Mouse (Mus musculus): ENCODE measurements around the gene Ifitm1. TPM values are rescaled to one million over a fixed set of nuclear protein-coding genes. Genes with fewer than 3 reads are reported as not detected.
"Not testable (repeated sequence)": the region's sequence is repeated elsewhere in the genome, so short reads cannot be mapped to it uniquely, and the experiment has no call there.

Gene Ifitm1
- polyA plus RNA-seq, 1 experiment from 2014 or later: 11.7 TPM

GRCm38 (mm10) chr7:141003248-141004010 is 36.4 kb downstream of the Ifitm1 start:
- H3K4me2 ChIP-seq: no peak overlapping the region
- 62% methylated on average over 5 of the region's 5 CpGs for WGBS
- no peaks in the 10 kb centered on the region for H3K36me3 ChIP-seq

GRCm38 (mm10) chr7:141006446-141006845 is 39.4 kb downstream of the Ifitm1 start:
- H3K9ac ChIP-seq: no peak overlapping the region
- no peak overlapping the region for H3K27ac ChIP-seq
- ATAC-seq (replicated peaks; ENCODE audit: insufficient number of reproducible peaks, insufficient read depth, low FRiP score, low read depth): no peak
- no peaks in the 10 kb centered on the region for H3K27me3 ChIP-seq
- no peak overlapping the region for H3K4me3 ChIP-seq
- no peak overlapping the region for H3K4me2 ChIP-seq
- WGBS: 80% methylated on average over 6 of the region's 6 CpGs
- peaks cover 23% of the 10 kb centered on the region for H3K4me1 ChIP-seq (replicated peaks)
- H3K36me3 ChIP-seq: no peaks in the 10 kb centered on the region
- H3K9me3 ChIP-seq (replicated peaks): no peaks in the 10 kb centered on the region

More at GRCm38 (mm10) chr7:141003248-141004010, 36.4 kb downstream of the Ifitm1 start:
- Histone ChIP-seq H3K4me3 (no peak overlapping the region), H3K9me3 (replicated peaks) (no peaks in the 10 kb centered on the region), H3K27ac (no peak overlapping the region), H3K9ac (no peak overlapping the region), H3K27me3 (no peaks in the 10 kb centered on the region), H3K4me1 (replicated peaks) (peaks cover 2% of the 10 kb centered on the region; the same call in 1 of the 2 replicates)
- ATAC-seq (replicated peaks; ENCODE audit: insufficient number of reproducible peaks, insufficient read depth, low FRiP score, low read depth): no peak

GRCm38 (mm10) chr7:141006914-141007313 is 39.9 kb downstream of the Ifitm1 start:
- 66% methylated on average over 5 of the region's 5 CpGs for WGBS
- Histone ChIP-seq H3K4me1 (replicated peaks) (peaks cover 23% of the 10 kb centered on the region), H3K9ac (no peak overlapping the region), H3K4me3 (no peak overlapping the region), H3K9me3 (replicated peaks) (no peaks in the 10 kb centered on the region), H3K4me2 (no peak overlapping the region), H3K36me3 (no peaks in the 10 kb centered on the region), H3K27ac (no peak overlapping the region), H3K27me3 (no peaks in the 10 kb centered on the region)
- no peak for ATAC-seq (replicated peaks; ENCODE audit: insufficient number of reproducible peaks, insufficient read depth, low FRiP score, low read depth)

GRCm38 (mm10) chr7:141008312-141008761 is 41.3 kb downstream of the Ifitm1 start:
- no peaks in the 10 kb centered on the region for H3K9me3 ChIP-seq (replicated peaks)
- 8% methylated on average over 7 of the region's 7 CpGs for WGBS
- peaks cover 23% of the 10 kb centered on the region for H3K4me1 ChIP-seq (replicated peaks)
- no peaks in the 10 kb centered on the region for H3K36me3 ChIP-seq
- peak overlapping the region; percentile 52; the same call in 1 of the 2 replicates for H3K4me3 ChIP-seq
- H3K27me3 ChIP-seq: no peaks in the 10 kb centered on the region
- H3K9ac ChIP-seq: no peak overlapping the region
- H3K27ac ChIP-seq: peak overlapping the region; percentile 9; the same call in 1 of the 2 replicates
- no peak for ATAC-seq (replicated peaks; ENCODE audit: insufficient number of reproducible peaks, insufficient read depth, low FRiP score, low read depth)
- H3K4me2 ChIP-seq: peak overlapping the region; percentile 63

GRCm38 (mm10) chr7:141008938-141009660 is 42.1 kb downstream of the Ifitm1 start:
- Histone ChIP-seq H3K9me3 (replicated peaks) (no peaks in the 10 kb centered on the region), H3K4me3 (peak overlapping the region; percentile 52), H3K36me3 (no peaks in the 10 kb centered on the region), H3K4me1 (replicated peaks) (peaks cover 23% of the 10 kb centered on the region), H3K27me3 (no peaks in the 10 kb centered on the region), H3K9ac (no peak overlapping the region), H3K4me2 (peak overlapping the region; percentile 63), H3K27ac (peak overlapping the region; percentile 9; the same call in 1 of the 2 replicates)
- WGBS: 7% methylated on average over 20 of the region's 20 CpGs
- peak; percentile 63; the same call in 1 of the 2 replicates for ATAC-seq (replicated peaks; ENCODE audit: insufficient number of reproducible peaks, insufficient read depth, low FRiP score, low read depth)

GRCm38 (mm10) chr7:141009665-141010064 is 42.6 kb downstream of the Ifitm1 start:
- H3K9me3 ChIP-seq (replicated peaks): no peaks in the 10 kb centered on the region
- peaks cover 23% of the 10 kb centered on the region for H3K4me1 ChIP-seq (replicated peaks)
- peak overlapping the region; percentile 70; the same call in 1 of the 2 replicates for H3K27ac ChIP-seq
- peak overlapping the region; percentile 52 for H3K4me3 ChIP-seq
- H3K4me2 ChIP-seq: peak overlapping the region; percentile 63
- H3K36me3 ChIP-seq: no peaks in the 10 kb centered on the region
- ATAC-seq (replicated peaks; ENCODE audit: insufficient number of reproducible peaks, insufficient read depth, low FRiP score, low read depth): no peak
- WGBS: 79% methylated on average over 9 of the region's 9 CpGs
- H3K9ac ChIP-seq: 0 out of 2 replicates have a peak overlapping the region, but pooled peaks have one; percentile 49
- H3K27me3 ChIP-seq: no peaks in the 10 kb centered on the region

GRCm38 (mm10) chr7:141010593-141010992 is 43.6 kb downstream of the Ifitm1 start, which contains the start of gene Ifitm3:
TSS of gene Ifitm3 (minus strand) at chr7:141010770.
- Histone ChIP-seq H3K9me3 (replicated peaks) (no peaks in the 10 kb centered on the region), H3K36me3 (no peaks in the 10 kb centered on the region), H3K4me2 (peak within 1 kb of the TSS; percentile 63), H3K27me3 (no peaks in the 10 kb centered on the region), H3K27ac (peak within 1 kb of the TSS; percentile 70), H3K4me1 (replicated peaks) (peaks cover 23% of the 10 kb centered on the region), H3K9ac (peak within 1 kb of the TSS; percentile 49; the same call in 1 of the 2 replicates), H3K4me3 (peak within 1 kb of the TSS; percentile 52)
- WGBS: 15% methylated on average over 10 of the region's 10 CpGs
- peak; percentile 42; the same call in 1 of the 2 replicates for ATAC-seq (replicated peaks; ENCODE audit: insufficient number of reproducible peaks, insufficient read depth, low FRiP score, low read depth)

GRCm38 (mm10) chr7:141011238-141011770 is 44.3 kb downstream of the Ifitm1 start:
- no peaks in the 10 kb centered on the region for H3K9me3 ChIP-seq (replicated peaks)
- 80% methylated on average over 7 of the region's 7 CpGs for WGBS
- H3K36me3 ChIP-seq: no peaks in the 10 kb centered on the region
- no peaks in the 10 kb centered on the region for H3K27me3 ChIP-seq
- peak overlapping the region; percentile 63; the same call in 1 of the 2 replicates for H3K4me2 ChIP-seq
- H3K9ac ChIP-seq: no peak overlapping the region
- H3K4me1 ChIP-seq (replicated peaks): peaks cover 23% of the 10 kb centered on the region
- ATAC-seq (replicated peaks; ENCODE audit: insufficient number of reproducible peaks, insufficient read depth, low FRiP score, low read depth): no peak
- H3K4me3 ChIP-seq: no peak overlapping the region
- peak overlapping the region; percentile 70 for H3K27ac ChIP-seq

- no peak for ATAC-seq (replicated peaks; ENCODE audit: insufficient number of reproducible peaks, insufficient read depth, low FRiP score, low read depth)
These were observed 50.0 kb downstream of the Ifitm1 start for GRCm38 (mm10) chr7:141016707-141017697.

GRCm38 (mm10) chr7:141017824-141018223 is 50.8 kb downstream of the Ifitm1 start, which contains the start of gene Ifitm6:
TSS of gene Ifitm6 (minus strand) at chr7:141017924.
- H3K4me1 ChIP-seq (replicated peaks); H3K27me3 ChIP-seq; H3K4me2 ChIP-seq; ATAC-seq (replicated peaks; ENCODE audit: insufficient number of reproducible peaks, insufficient read depth, low FRiP score, low read depth); H3K9me3 ChIP-seq (replicated peaks); H3K4me3 ChIP-seq; H3K27ac ChIP-seq; H3K36me3 ChIP-seq; H3K9ac ChIP-seq: not testable (repeated sequence)
- WGBS: 84% methylated on average over 1 of the region's 1 CpGs

More at GRCm38 (mm10) chr7:141016707-141017697, 50.0 kb downstream of the Ifitm1 start:
- no peaks in the 10 kb centered on the region for H3K9me3 ChIP-seq (replicated peaks)
- H3K4me1 ChIP-seq (replicated peaks): no peaks in the 10 kb centered on the region
- H3K4me2 ChIP-seq: no peak overlapping the region
- WGBS: 76% methylated on average over 10 of the region's 10 CpGs
- no peak overlapping the region for H3K27ac ChIP-seq
- H3K36me3 ChIP-seq: no peaks in the 10 kb centered on the region
- no peak overlapping the region for H3K4me3 ChIP-seq
- no peak overlapping the region for H3K9ac ChIP-seq
- H3K27me3 ChIP-seq: no peaks in the 10 kb centered on the region
